Mouse (Mus musculus): ENCODE measurements around the gene Tnfaip8l1. TPM values are rescaled to one million over a fixed set of nuclear protein-coding genes. Genes with fewer than 3 reads are reported as not detected.

Gene Tnfaip8l1
- polyA plus RNA-seq, 1 experiment from 2014 or later = 8.9 TPM

GRCm38 (mm10) chr17:56141702-56142605 is 20.3 kb upstream of the Tnfaip8l1 start:
- Histone ChIP-seq H3K4me1 (peaks cover 56% of the 10 kb centered on the region), H3K9me3 (replicated peaks) (no peaks in the 10 kb centered on the region), H3K4me2 (replicated peaks) (peak overlapping the region; percentile 59), H3K4me3 (peak overlapping the region; percentile 36), H3K36me3 (no peaks in the 10 kb centered on the region), H3K27ac (peak overlapping the region; percentile 19; the same call in 1 of the 2 replicates), H3K27me3 (peaks cover 83% of the 10 kb centered on the region), H3K9ac (peak overlapping the region; percentile 57)
- under 1% methylated on average over 38 of the region's 47 CpGs for WGBS
- ATAC-seq (ENCODE audit: low FRiP score) = peak; percentile 63

DNA sequence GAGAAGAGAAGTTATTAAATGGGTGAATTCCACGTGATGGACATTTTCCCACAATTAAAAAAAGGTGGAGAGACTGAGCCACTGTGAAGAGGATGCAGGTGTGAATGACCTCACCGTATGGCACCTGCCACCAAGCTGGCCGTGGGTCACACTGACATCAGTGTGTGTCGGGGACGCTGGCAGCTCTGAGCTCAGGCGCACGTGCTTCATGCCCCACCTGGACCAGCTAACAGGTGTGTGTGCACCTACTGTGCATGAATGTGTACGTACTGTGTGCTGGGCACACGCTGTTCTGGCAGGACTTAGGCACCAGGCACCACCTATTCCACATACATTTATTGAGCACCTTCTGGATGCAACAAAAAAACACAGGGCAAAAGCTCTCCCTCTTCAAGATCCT is 17.7 kb upstream of the Tnfaip8l1 start:
- WGBS = 75% methylated on average over 9 of the region's 9 CpGs
- peaks cover 84% of the 10 kb centered on the region for H3K27me3 ChIP-seq
- peaks cover 45% of the 10 kb centered on the region for H3K4me1 ChIP-seq

DNA sequence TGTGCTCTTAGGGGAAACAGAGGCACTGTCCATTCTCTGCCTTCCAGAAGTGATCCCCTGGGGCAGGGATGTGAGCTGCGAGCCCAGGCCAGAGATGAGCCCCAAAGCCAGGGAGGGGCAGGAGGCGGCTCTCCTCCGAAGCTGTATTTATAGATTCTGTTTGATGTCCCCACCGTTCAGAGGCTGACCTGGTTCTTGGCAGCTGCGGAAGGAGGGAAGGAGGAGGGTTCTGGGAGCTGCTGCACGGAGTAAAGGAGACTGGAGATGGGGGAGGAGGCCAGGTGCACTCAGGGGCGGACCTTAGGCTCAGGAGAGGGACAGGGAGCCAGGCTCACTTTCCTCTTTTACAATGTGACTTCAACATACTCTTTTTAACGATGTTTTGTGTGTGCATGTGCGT is 16.1 kb upstream of the Tnfaip8l1 start:
- Histone ChIP-seq H3K27me3 (peaks cover 85% of the 10 kb centered on the region), H3K4me3 (no peak overlapping the region), H3K4me1 (peaks cover 38% of the 10 kb centered on the region), H3K9me3 (replicated peaks) (no peaks in the 10 kb centered on the region), H3K4me2 (replicated peaks) (no peak overlapping the region), H3K9ac (no peak overlapping the region), H3K36me3 (no peaks in the 10 kb centered on the region), H3K27ac (no peak overlapping the region)
- WGBS = 23% methylated on average over 9 of the region's 9 CpGs
- ATAC-seq (ENCODE audit: low FRiP score) = no peak

More for the DNA sequence above, 17.7 kb upstream of the Tnfaip8l1 start:
- Histone ChIP-seq H3K9me3 (replicated peaks) (no peaks in the 10 kb centered on the region), H3K4me2 (replicated peaks) (no peak overlapping the region), H3K9ac (no peak overlapping the region), H3K4me3 (no peak overlapping the region), H3K27ac (no peak overlapping the region), H3K36me3 (no peaks in the 10 kb centered on the region)
- no peak for ATAC-seq (ENCODE audit: low FRiP score)

DNA sequence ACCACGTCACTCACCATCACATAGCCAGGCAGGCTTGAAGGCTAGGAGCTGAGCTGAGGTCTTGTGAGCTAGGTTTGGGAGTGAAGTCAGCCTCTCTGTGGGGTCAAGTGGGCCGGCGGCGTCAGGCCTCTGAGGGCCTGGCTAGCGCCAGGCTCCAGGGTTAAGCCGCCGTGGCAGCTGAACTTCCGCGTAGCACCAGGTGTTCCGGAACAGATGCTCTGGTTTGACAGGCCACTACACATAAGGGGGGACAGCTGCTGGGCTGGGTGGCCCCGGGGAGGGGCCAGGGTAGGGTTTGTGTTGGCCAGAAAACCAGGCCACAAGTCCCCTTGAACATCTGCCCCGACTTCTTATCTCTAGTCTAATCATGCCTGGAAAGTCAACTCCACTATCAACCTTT is 14.9 kb upstream of the Tnfaip8l1 start:
- 66% methylated on average over 12 of the region's 12 CpGs for WGBS
- Histone ChIP-seq H3K36me3 (no peaks in the 10 kb centered on the region), H3K27me3 (peaks cover 85% of the 10 kb centered on the region), H3K9me3 (replicated peaks) (no peaks in the 10 kb centered on the region), H3K9ac (no peak overlapping the region), H3K4me3 (no peak overlapping the region), H3K27ac (no peak overlapping the region), H3K4me1 (peaks cover 25% of the 10 kb centered on the region), H3K4me2 (replicated peaks) (no peak overlapping the region)
- ATAC-seq (ENCODE audit: low FRiP score) = no peak

DNA sequence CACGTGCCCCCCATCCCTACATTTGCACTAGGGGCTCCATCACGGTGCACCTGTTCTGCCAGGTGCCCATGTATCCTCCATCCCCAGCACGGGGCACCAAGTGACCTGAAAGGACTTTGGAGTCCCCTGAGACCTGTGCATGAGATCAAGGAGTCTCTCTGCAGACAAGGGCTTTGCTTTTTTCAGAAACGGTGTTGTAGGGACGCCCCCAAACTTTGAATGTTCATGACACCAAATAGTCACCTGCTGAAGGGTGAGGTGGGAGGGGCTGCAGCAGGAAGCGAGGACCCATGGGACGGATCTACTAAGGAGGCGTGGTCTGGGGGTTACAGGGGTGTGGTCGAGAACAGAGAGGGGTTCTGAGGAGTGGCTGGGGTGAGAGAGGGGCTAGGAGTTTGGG is 14.0 kb upstream of the Tnfaip8l1 start:
- peak overlapping the region; percentile 55 for H3K4me2 ChIP-seq (replicated peaks)
- 21% methylated on average over 9 of the region's 9 CpGs for WGBS
- H3K36me3 ChIP-seq = no peaks in the 10 kb centered on the region
- peak overlapping the region; percentile 63; the same call in 1 of the 2 replicates for H3K9ac ChIP-seq
- no peak for ATAC-seq (ENCODE audit: low FRiP score)
- H3K4me3 ChIP-seq = peak overlapping the region; percentile 21; the same call in 1 of the 2 replicates
- H3K4me1 ChIP-seq = peaks cover 19% of the 10 kb centered on the region
- H3K27me3 ChIP-seq = peaks cover 86% of the 10 kb centered on the region
- no peaks in the 10 kb centered on the region for H3K9me3 ChIP-seq (replicated peaks)
- H3K27ac ChIP-seq = no peak overlapping the region

- peak; percentile 46 for ATAC-seq (ENCODE audit: low FRiP score)
- Histone ChIP-seq H3K4me3 (peak overlapping the region; percentile 21), H3K9ac (peak overlapping the region; percentile 63), H3K27ac (no peak overlapping the region), H3K27me3 (peaks cover 85% of the 10 kb centered on the region), H3K4me1 (peaks cover 26% of the 10 kb centered on the region), H3K36me3 (no peaks in the 10 kb centered on the region), H3K9me3 (replicated peaks) (no peaks in the 10 kb centered on the region), H3K4me2 (replicated peaks) (peak overlapping the region; percentile 55)
- 2% methylated on average over 30 of the region's 30 CpGs for WGBS
Observed at GRCm38 (mm10) chr17:56148790-56149618, 13.3 kb upstream of the Tnfaip8l1 start.

- Histone ChIP-seq H3K9ac (no peak overlapping the region), H3K36me3 (no peaks in the 10 kb centered on the region), H3K4me1 (peaks cover 26% of the 10 kb centered on the region), H3K4me3 (no peak overlapping the region), H3K27ac (no peak overlapping the region), H3K4me2 (replicated peaks) (no peak overlapping the region), H3K27me3 (peaks cover 79% of the 10 kb centered on the region), H3K9me3 (replicated peaks) (no peaks in the 10 kb centered on the region)
- 48% methylated on average over 2 of the region's 2 CpGs for WGBS
- no peak for ATAC-seq (ENCODE audit: low FRiP score)
Observed at GRCm38 (mm10) chr17:56149897-56150296, 12.4 kb upstream of the Tnfaip8l1 start.

GRCm38 (mm10) chr17:56153643-56154042 is 8.6 kb upstream of the Tnfaip8l1 start:
- Histone ChIP-seq H3K4me3 (no peak overlapping the region), H3K27ac (no peak overlapping the region), H3K9ac (0 out of 2 replicates have a peak overlapping the region, but pooled peaks have one; percentile 11), H3K4me1 (peaks cover 17% of the 10 kb centered on the region), H3K4me2 (replicated peaks) (no peak overlapping the region), H3K27me3 (peaks cover 76% of the 10 kb centered on the region), H3K9me3 (replicated peaks) (no peaks in the 10 kb centered on the region), H3K36me3 (no peaks in the 10 kb centered on the region)
- peak; percentile 76 for ATAC-seq (ENCODE audit: low FRiP score)
- WGBS = 27% methylated on average over 9 of the region's 9 CpGs

DNA sequence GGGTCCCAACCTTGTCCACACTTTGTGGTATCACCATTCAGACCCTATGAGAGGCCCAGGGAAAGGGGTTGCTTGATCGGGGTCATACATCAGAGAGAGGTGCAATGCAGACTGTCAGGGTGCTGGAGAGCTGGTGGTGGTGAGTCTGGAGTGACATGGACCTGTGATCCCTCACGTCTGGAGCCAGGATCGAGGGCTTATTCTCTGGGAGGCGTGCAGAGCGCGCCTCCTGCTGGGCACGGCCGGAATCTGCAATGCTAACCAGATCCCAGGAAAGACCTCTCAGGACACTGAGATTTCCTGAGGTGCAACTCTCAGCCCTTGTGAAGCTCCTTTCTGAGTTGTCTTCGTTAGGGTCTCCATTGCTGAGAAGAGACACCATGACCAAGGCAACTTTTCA is 2.5 kb upstream of the Tnfaip8l1 start:
- no peaks in the 10 kb centered on the region for H3K9me3 ChIP-seq (replicated peaks)
- H3K27ac ChIP-seq = no peak overlapping the region
- H3K27me3 ChIP-seq = peaks cover 50% of the 10 kb centered on the region
- H3K4me3 ChIP-seq = no peak overlapping the region
- no peak for ATAC-seq (ENCODE audit: low FRiP score)
- H3K36me3 ChIP-seq = no peaks in the 10 kb centered on the region
- H3K9ac ChIP-seq = no peak overlapping the region
- no peak overlapping the region for H3K4me2 ChIP-seq (replicated peaks)
- H3K4me1 ChIP-seq = peaks cover 10% of the 10 kb centered on the region
- WGBS = 4% methylated on average over 9 of the region's 9 CpGs

- Histone ChIP-seq H3K27me3 (peaks cover 17% of the 10 kb centered on the region), H3K9me3 (replicated peaks) (no peaks in the 10 kb centered on the region), H3K4me1 (peaks cover 19% of the 10 kb centered on the region), H3K36me3 (no peaks in the 10 kb centered on the region), H3K4me2 (replicated peaks) (peak overlapping the region; percentile 53; the same call in 1 of the 2 replicates), H3K27ac (no peak overlapping the region), H3K9ac (no peak overlapping the region), H3K4me3 (no peak overlapping the region)
- ATAC-seq (ENCODE audit: low FRiP score) = no peak
- WGBS = 80% methylated on average over 6 of the region's 6 CpGs
Observed at GRCm38 (mm10) chr17:56163523-56164102, 1.3 kb downstream of the Tnfaip8l1 start.

DNA sequence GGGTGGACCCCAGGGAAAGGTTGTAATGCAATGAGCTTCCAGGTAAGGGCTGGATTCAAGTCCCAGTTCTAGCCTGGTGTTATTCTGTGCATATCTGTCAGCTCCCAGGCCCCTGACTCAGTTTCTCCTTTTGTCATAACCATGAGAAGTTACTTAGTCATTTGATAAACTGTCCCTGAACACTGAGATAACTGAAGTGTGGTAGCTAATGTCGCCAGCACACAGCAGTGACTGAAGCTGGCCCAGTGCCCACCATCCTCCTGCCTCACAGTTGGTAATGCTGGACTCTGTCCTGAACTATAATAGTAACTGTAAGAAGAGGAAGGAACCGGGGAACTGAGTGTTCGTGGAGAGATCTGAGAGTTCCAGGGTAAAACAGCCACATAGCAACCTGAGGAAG is 2.2 kb downstream of the Tnfaip8l1 start:
- no peaks in the 10 kb centered on the region for H3K36me3 ChIP-seq
- H3K27me3 ChIP-seq = peaks cover 9% of the 10 kb centered on the region
- H3K9me3 ChIP-seq (replicated peaks) = no peaks in the 10 kb centered on the region
- ATAC-seq (ENCODE audit: low FRiP score) = no peak
- no peak overlapping the region for H3K27ac ChIP-seq
- no peak overlapping the region for H3K4me3 ChIP-seq
- no peak overlapping the region for H3K9ac ChIP-seq
- no peak overlapping the region for H3K4me2 ChIP-seq (replicated peaks)
- 85% methylated on average over 3 of the region's 3 CpGs for WGBS
- peaks cover 19% of the 10 kb centered on the region for H3K4me1 ChIP-seq

GRCm38 (mm10) chr17:56165671-56166070 is 3.4 kb downstream of the Tnfaip8l1 start:
- no peak overlapping the region for H3K9ac ChIP-seq
- no peaks in the 10 kb centered on the region for H3K36me3 ChIP-seq
- no peak for ATAC-seq (ENCODE audit: low FRiP score)
- H3K4me3 ChIP-seq = no peak overlapping the region
- H3K27ac ChIP-seq = peak overlapping the region; percentile 31; the same call in 1 of the 2 replicates
- H3K4me1 ChIP-seq = peaks cover 27% of the 10 kb centered on the region
- WGBS = 42% methylated on average over 11 of the region's 11 CpGs
- no peaks in the 10 kb centered on the region for H3K9me3 ChIP-seq (replicated peaks)
- no peak overlapping the region for H3K4me2 ChIP-seq (replicated peaks)
- H3K27me3 ChIP-seq = peaks cover 9% of the 10 kb centered on the region; the same call in 1 of the 2 replicates
